Mouse (Mus musculus): Measurements from ENCODE around the gene Prop1.

Gene Prop1

GRCm38 (mm10) chr11:50953665-50954064, at the start of gene Prop1:
Gene Prop1, minus strand, starts transcription at chr11:50953765.
- no peak for DNase-seq (ENCODE audit: low spot score in 2 of 2)

- DNase-seq (ENCODE audit: low spot score in 2 of 2) = no peak
Observed at GRCm38 (mm10) chr11:51003296-51003695, 49.7 kb upstream of the Prop1 start, which contains the start of gene Olfr51. Gene Olfr51, plus strand, starts transcription at chr11:51003596.

DNA sequence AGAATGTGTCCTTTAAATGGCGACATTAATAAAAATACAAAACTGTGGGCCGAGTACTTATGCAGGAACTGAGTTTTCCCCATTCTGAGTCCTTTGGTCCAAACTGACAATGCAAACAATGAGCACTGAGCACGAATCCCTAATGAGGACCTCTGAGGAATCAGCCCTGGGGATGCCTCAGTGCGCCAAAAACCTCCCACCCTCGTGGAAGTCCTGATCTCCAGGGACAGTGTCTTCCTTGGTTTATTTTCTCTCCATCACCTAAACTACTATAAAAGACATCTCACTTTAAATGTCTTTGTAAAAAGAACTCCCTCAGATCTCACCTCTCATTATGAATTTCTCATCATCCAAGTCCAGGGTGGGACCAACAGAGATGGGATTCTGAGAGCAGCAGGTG, 28.1 kb upstream of the Prop1 start, which contains the start of gene Olfr1377:
Gene Olfr1377 (plus strand): TSS at position 301 of the 400 bp plus-strand sequence.
- no peak for DNase-seq (ENCODE audit: low spot score in 2 of 2)

GRCm38 (mm10) chr11:50977216-50977615, 23.7 kb upstream of the Prop1 start:
- DNase-seq (ENCODE audit: low spot score in 2 of 2) = no peak

DNA sequence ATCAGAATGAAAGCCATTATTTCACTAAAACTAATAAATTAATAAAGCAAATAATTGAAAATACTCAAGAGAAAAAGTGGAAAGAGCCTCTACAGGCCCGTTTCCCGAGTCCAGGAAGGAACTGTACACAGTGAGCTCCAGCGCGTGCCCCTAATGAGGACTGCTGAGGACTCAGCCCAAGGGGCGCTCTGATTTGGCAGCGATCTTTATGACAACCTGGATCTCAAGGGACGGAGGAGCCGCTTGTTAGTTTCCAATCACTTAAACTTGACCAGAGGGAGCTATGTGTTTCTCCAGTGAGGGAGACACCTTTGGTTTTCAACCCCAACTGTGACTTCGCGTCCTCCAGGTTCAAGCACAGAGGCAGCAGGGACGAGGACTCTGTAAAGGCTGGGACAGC, 12.7 kb upstream of the Prop1 start, which contains the start of gene Olfr1378:
Gene Olfr1378 (plus strand): TSS at position 301 of the 400 bp plus-strand sequence.
- no peak for DNase-seq (ENCODE audit: low spot score in 2 of 2)

DNA sequence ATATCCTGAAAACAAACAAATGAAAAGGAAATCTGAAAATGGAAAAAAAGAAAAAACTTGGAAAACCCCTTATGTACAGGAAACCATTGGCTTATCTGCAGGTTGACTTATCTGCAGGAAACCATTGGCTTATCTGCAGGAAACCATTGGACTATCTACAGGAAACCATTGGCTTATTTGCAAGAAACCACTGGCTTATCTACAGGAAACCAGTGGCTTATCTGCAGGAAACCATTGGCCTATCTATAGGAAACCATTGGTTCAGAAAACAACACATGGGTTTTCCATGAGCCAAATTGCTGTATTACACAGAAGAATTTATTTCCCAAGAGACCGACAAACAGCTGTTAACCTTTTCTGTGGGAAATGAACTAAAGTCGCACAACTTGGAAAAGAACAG, 11.3 kb upstream of the Prop1 start:
- DNase-seq (ENCODE audit: low spot score in 2 of 2) = no peak

GRCm38 (mm10) chr11:50952290-50952689, 1.3 kb downstream of the Prop1 start:
- peak in 1 of 2 experiments; percentile 58 for DNase-seq (ENCODE audit: low spot score in 2 of 2)

DNA sequence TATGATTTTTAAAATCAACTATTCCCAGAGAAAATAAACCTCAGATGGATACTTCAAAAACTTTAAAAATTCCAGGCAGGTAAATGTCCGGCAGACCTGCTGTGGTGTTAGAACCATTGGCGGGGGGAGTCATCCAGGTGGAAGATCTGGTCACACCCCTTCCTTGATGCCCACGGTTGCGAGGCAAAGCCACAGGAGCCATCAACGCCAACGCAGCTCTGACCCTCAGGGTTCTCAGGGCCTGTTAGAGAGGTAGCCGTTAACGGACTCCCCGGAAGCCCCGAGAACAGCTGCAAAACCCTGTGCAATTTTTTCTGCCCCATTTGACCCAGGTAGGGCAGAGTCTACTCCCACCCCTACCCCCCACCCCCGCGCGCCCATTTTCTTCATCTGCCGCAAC, 10.1 kb downstream of the Prop1 start, which contains the start of gene 4933414I15Rik:
Gene 4933414I15Rik (minus strand): TSS at position 260 of the 400 bp plus-strand sequence.
- no peak for DNase-seq (ENCODE audit: low spot score in 2 of 2)

- DNase-seq (ENCODE audit: low spot score in 2 of 2) = no peak
Observed at GRCm38 (mm10) chr11:50942386-50942785, 11.2 kb downstream of the Prop1 start.

- no peak for DNase-seq (ENCODE audit: low spot score in 2 of 2)
Observed at GRCm38 (mm10) chr11:50939621-50940366, 13.8 kb downstream of the Prop1 start.

GRCm38 (mm10) chr11:50938435-50938834, 15.1 kb downstream of the Prop1 start:
- no peak for DNase-seq (ENCODE audit: low spot score in 2 of 2)

DNA sequence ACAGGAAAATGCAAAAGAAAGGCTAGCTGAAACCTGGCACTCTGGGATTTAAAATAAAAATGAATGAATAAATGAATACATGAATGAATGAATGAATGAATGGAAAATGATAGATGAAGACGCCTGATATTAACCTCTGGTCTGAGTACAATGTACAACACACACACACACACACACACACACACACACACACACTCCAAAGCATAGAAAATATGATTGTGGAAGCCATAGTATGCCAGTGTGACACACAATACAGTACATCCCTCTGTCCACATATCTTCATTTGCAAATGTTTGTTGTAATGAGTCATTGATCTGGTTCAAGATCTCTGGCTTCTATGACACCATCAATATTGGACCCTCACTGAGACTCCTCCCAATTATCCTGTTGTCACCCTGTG, 21.5 kb downstream of the Prop1 start:
- DNase-seq (ENCODE audit: low spot score in 2 of 2) = no peak

DNA sequence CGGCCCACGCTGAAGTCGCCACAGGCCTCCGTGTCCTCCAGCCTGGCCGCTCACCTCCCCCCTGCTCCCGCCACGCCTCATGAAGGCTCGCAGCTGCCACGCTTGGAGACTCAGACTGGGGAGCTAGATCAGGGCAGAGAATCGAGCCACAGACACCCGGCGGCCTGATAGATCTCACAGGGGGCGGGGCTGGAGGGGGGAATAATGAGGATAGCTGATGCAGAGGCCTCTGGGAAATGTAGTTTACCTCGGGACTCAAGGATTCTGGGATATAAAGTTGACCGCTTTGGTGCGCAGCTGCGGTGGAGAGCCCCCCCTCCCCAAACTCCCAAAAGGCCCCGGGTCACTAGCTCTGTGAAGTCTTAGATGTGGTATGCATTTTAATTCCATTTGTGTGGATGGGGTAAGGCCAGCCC, 22.1 kb downstream of the Prop1 start, which contains the start of gene Zfp354b:
Gene Zfp354b (minus strand): TSS at position 183 of the 416 bp plus-strand sequence.
- DNase-seq (ENCODE audit: low spot score in 2 of 2) = peak; percentile 84 to 90

DNA sequence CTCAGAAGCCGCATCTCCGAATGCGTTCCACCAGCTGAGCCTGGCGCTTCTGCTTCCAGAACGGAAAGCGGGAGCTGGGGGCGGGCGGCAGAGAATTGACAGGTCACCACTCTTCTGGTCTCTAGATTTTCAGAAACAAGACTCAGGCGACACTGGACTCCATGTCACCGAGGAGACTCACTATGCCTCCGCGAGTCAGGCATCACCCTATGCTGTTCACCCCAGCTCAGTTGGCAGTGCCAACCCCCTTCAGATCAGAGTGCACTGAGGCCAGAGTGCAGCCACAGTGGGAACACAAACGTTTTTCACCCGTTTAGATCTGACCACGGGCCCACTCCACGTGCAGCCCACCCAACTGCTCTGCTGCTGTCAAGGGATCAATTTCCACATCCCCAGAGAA, 22.5 kb downstream of the Prop1 start:
- no peak for DNase-seq (ENCODE audit: low spot score in 2 of 2)

DNA sequence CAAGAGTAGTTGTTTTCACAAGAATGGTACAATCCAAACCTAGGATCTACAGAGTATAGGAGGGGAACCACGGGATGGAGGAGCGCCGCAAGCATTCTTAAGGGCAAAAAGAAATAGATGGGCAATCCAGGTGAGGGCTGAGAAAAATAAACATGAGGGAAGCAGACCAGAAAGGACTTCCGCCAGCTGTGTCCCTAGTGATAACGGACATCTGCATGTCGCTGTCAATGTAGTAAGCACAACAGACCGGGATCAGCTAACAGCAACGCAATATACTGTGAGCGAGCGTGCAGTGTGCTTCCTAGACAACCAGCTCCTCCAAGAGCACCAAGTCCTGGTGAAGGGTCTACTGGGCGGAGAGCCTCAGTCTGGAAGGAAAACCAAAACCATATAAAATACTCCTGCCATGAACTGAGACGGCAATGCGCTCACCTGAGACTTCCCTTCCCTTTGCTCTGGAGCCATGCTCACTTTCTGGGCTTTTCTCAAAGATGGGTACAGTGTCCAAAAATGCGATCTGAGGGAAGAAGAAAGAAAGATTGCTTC, 23.0 kb downstream of the Prop1 start:
- DNase-seq (ENCODE audit: low spot score in 2 of 2) = no peak

GRCm38 (mm10) chr11:50915671-50916320, 37.8 kb downstream of the Prop1 start, which contains the start of gene Zfp2:
Gene Zfp2, minus strand, starts transcription at chr11:50916165.
- DNase-seq (ENCODE audit: low spot score in 2 of 2) = peak; percentile 91 to 93

DNA sequence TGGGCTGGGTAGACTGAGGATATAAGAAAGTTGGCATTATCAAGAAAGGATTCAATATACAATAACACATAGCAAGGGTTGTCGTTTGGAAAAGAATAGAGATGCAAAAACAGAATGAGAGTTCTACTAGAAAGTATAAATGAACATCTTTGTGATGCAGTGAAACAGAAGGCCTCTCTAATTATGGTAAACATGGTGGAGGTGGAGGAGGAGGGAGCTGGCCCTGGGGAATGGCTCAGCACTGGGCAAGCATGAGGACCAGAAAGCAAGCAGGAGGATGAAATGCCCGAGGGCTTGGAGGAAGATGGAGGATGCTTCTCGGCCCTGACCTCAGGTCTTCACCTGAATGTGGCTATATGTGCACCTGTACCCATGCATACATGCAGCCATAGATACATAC, 39.1 kb downstream of the Prop1 start:
- no peak for DNase-seq (ENCODE audit: low spot score in 2 of 2)

GRCm38 (mm10) chr11:50913301-50913700, 40.3 kb downstream of the Prop1 start:
- no peak for DNase-seq (ENCODE audit: low spot score in 2 of 2)

GRCm38 (mm10) chr11:50908136-50908535, 45.4 kb downstream of the Prop1 start:
- peak in 1 of 2 experiments; percentile 29 for DNase-seq (ENCODE audit: low spot score in 2 of 2)

Measured in right cerebral cortex, postnatal 36 days (tissue).